Mouse (Mus musculus) small intestine, adult 2 months (tissue): ENCODE measurements around the gene Mdm4.

Experiments used
- CTCF ChIP-seq: fragments of 200-500 bp; IDR thresholded peaks from 2 replicates; pipeline ENCODE4 v1.5.1; 2012; ENCODE audit warnings: low read depth, mild to moderate bottlenecking, control low read depth, inconsistent platforms, low read length, moderate library complexity, mixed read lengths; ENCODE audit not compliant: insufficient replicate concordance, insufficient read length; ENCODE audit errors: extremely low read depth
- POLR2A ChIP-seq: fragments of 200-500 bp; IDR thresholded peaks from 2 replicates; pipeline ENCODE4 v1.6.1; 2012; ENCODE audit warnings: low read depth, mild to moderate bottlenecking, control low read depth, inconsistent platforms, low read length, moderate library complexity

DNA sequence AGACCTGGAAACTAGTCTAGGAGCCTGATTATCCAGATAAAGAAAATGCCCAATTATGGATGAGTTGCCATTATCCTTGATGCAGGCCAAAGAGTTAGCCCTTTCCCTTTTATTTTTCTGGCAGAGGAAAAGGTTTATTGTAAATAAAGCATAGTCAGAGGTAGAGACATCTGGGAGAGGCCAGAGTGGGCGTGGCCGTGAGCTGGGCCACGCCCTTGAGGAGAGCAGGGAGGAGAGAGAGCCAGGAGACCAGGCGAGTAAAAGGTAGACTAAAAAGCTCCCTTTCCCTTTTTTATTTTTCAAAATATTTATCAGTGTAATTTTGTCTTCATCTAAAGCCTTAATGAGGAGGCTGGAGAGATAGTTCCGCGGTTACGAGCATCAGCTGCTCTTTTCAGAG lies 2.4 kb downstream of the Mdm4 start:
- TF ChIP-seq POLR2A (no peak), CTCF (no peak)
